Mouse (Mus musculus) liver, adult 2 months (tissue): ENCODE data around the gene Smpd2. TPM values are rescaled to one million over a fixed set of nuclear protein-coding genes. Genes with fewer than 3 reads are reported as not detected.

Experiments
- DNase-seq: peaks from one replicate; pipeline ENCODE4 v3.0.0-alpha.2; 2011; ENCODE audit warnings: low read depth, low spot score; ENCODE audit errors: extremely low read depth
- H3K27ac ChIP-seq: fragments of 200-500 bp; replicated peaks from 2 replicates; pipeline ENCODE4 v1.5.1; 2012; ENCODE audit warnings: low read depth, mild to moderate bottlenecking, control low read depth, inconsistent platforms, low read length; ENCODE audit not compliant: insufficient read depth
- H3K27me3 ChIP-seq: fragments of 200-500 bp; 2 replicates; pipeline ENCODE4 v1.6.1; 2012; ENCODE audit warnings: mild to moderate bottlenecking, moderate library complexity, low read length, inconsistent platforms; ENCODE audit not compliant: control insufficient read depth, insufficient read depth
- H3K36me3 ChIP-seq: fragments of 200-500 bp; 2 replicates; pipeline ENCODE4 v1.6.1; 2012; ENCODE audit warnings: low read length, inconsistent platforms; ENCODE audit not compliant: control insufficient read depth, insufficient read depth
- H3K4me1 ChIP-seq: fragments of 200-500 bp; 2 replicates; pipeline ENCODE4 v1.6.1; 2011; ENCODE audit warnings: low read length; ENCODE audit not compliant: control insufficient read depth, insufficient read depth
- H3K4me3 ChIP-seq: fragments of 200-500 bp; 2 replicates; pipeline ENCODE4 v1.5.1; 2011; ENCODE audit warnings: low read depth, mild to moderate bottlenecking, control low read depth, low read length, moderate library complexity; ENCODE audit not compliant: insufficient read depth
- H3K79me2 ChIP-seq: fragments of 200-500 bp; 2 replicates; pipeline ENCODE4 v1.6.1; 2012; ENCODE audit warnings: inconsistent platforms, mild to moderate bottlenecking, low read length, moderate library complexity; ENCODE audit not compliant: control insufficient read depth, insufficient read depth
- H3K9ac ChIP-seq: fragments of 200-500 bp; 2 replicates; pipeline ENCODE4 v1.6.1; 2012; ENCODE audit warnings: low read depth, mild to moderate bottlenecking, control low read depth, inconsistent platforms, low read length
- CTCF ChIP-seq: fragments of 200-500 bp; IDR thresholded peaks from 2 replicates; pipeline ENCODE4 v1.5.1; 2011; ENCODE audit warnings: low read depth, low read length, control low read depth
- POLR2A ChIP-seq: fragments of 200-500 bp; IDR thresholded peaks from 2 replicates; pipeline ENCODE4 v1.6.1; 2011; ENCODE audit warnings: low read length, control low read depth; ENCODE audit not compliant: insufficient read depth; ENCODE audit errors: extremely low read depth
- WGBS: fragments of 180-500 bp; shearing (Covaris S2); methylation state at CpG from one replicate; pipeline ENCODE4 v1.1.7; 2018; 5-methylcytosine and 5-hydroxymethylcytosine counted together
- polyA plus RNA-seq: library from polyadenylated mRNA; depleted of rRNA; stranded (reverse); fragments of >200 nt; gene quantifications from 2 replicates; pipeline ENCODE4 v1.2.3, GENCODE M21; 2012
- total RNA-seq: library from RNA; depleted of rRNA; stranded (reverse); fragments of >200 nt; gene quantifications from 2 replicates; pipeline ENCODE4 v1.2.3, GENCODE M21; 2014

Smpd2 gene
- total and polyA plus RNA-seq, 2 experiments: 30.8 to 47.6 TPM

DNA sequence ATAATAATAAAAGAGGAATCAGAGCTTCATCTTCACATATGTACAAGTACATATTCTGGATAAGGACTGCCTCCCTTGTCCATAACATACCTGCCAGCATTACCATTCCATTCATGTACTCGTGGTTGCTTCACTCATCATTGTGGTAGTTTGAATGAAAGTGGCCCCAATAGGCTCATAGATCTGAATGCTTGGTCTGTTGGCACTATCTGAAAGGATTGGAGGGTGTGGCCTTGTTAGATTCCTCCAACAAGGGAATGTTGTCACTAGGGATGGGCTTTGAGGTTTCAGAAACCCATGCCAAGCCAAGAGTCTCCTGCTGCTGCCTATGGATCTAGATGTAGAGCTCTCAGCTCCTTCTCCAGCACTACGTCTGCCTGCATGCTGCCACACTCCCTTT lies 45.8 kb upstream of the Smpd2 start:
- peaks cover 4% of the 10 kb centered on the region; the same call in 1 of the 2 replicates for H3K4me1 ChIP-seq
- no peaks in the 10 kb centered on the region; the same call in 1 of the 2 replicates for H3K79me2 ChIP-seq
- H3K4me3 ChIP-seq: no peak overlapping the region
- no peak for TF ChIP-seq CTCF
- TF ChIP-seq POLR2A: no peak
- 94% methylated on average over 2 of the region's 2 CpGs for WGBS
- DNase-seq: no peak
- no peak overlapping the region for H3K9ac ChIP-seq
- no peaks in the 10 kb centered on the region for H3K27me3 ChIP-seq
- H3K27ac ChIP-seq: no peak overlapping the region
- peaks cover 28% of the 10 kb centered on the region for H3K36me3 ChIP-seq

DNA sequence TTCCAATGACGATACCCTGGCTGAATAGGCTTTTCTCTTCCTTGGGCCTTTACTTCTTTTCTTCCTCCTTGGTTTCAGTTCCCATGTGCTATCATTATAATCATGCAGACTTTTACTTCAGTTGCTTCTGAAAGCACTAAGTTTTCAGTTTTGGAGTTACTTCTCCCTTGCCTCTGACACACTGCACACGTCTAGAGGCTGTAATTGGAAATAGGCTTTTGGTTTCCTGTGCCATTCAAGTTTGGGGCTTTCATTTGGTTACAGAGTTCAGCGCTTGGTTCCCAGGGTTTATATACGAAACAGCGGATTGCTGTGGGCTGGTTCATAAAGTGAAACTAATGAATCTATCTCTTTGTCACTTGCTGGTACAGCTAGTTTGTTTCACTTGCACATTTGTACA lies 39.8 kb upstream of the Smpd2 start:
- TF ChIP-seq POLR2A (no peak), CTCF (no peak)
- H3K9ac ChIP-seq: no peak overlapping the region
- H3K27me3 ChIP-seq: no peaks in the 10 kb centered on the region
- H3K4me3 ChIP-seq: no peak overlapping the region
- H3K36me3 ChIP-seq: peaks cover 63% of the 10 kb centered on the region
- H3K79me2 ChIP-seq: peaks cover 3% of the 10 kb centered on the region
- WGBS: 90% methylated on average over 5 of the region's 5 CpGs
- no peak for DNase-seq
- peaks cover 4% of the 10 kb centered on the region; the same call in 1 of the 2 replicates for H3K4me1 ChIP-seq
- no peak overlapping the region for H3K27ac ChIP-seq

DNA sequence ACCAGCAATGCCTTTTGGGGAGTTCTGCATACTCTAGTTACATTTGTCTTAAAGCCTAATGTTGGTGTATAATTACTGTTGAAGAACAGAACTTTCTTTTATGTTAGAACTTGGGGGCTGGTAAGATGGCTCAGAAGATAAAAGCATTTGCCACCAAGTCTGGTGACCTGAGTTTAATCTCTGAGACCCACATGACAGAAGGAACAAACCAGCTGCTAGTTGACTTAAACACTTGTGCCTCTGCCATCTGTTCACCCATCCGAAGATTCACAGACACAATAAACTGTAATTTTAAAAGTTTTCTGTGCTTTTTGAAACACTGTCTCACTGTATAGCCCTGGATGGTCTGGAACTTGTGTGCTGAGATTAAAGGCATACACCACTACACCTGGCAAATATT lies 35.5 kb upstream of the Smpd2 start:
- Histone ChIP-seq H3K27me3 (no peaks in the 10 kb centered on the region), H3K27ac (no peak overlapping the region), H3K36me3 (peaks cover 53% of the 10 kb centered on the region), H3K79me2 (peaks cover 22% of the 10 kb centered on the region), H3K9ac (no peak overlapping the region), H3K4me3 (no peak overlapping the region), H3K4me1 (peaks cover 11% of the 10 kb centered on the region)
- DNase-seq: no peak
- no peak for TF ChIP-seq CTCF
- no peak for TF ChIP-seq POLR2A
- WGBS: 81% methylated on average over 1 of the region's 1 CpGs

DNA sequence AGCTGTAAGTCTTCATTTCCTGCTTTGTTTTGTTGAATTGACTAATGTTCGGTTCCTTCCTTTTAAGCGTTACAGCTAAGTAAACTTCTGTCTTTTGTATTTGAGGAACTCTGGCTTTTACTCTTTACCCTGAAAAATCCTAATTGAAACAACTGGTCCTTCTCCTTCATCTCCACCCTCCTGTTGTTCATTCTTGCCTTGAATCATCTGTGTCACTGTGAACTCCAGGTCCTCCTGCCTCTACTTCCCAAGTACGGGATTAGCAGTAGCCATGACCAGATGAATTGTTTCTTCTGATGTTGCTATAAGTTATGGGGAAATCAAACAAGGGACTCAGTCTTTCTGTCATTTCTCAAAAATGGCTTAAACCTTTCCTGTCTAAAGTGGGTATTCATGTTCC lies 33.2 kb upstream of the Smpd2 start:
- Histone ChIP-seq H3K4me3 (no peak overlapping the region), H3K4me1 (peaks cover 11% of the 10 kb centered on the region), H3K27me3 (no peaks in the 10 kb centered on the region), H3K79me2 (peaks cover 32% of the 10 kb centered on the region), H3K9ac (no peak overlapping the region), H3K27ac (no peak overlapping the region), H3K36me3 (peaks cover 34% of the 10 kb centered on the region)
- WGBS: 68% methylated on average over 3 of the region's 3 CpGs
- DNase-seq: peak; percentile 39
- TF ChIP-seq CTCF: no peak
- no peak for TF ChIP-seq POLR2A

DNA sequence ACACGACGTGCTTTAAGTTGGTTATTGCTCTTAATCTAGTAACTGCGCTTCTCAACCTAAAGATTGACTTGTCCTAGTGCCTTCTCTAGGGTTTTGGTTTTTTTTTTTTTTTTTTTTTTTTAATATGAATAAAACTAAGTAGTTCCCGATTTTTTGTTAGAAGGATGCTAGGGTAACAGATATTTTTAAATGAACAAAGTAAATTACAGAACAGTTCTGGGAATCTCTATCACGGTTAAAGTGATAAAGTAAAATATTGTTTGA lies 30.2 kb upstream of the Smpd2 start:
- no peak for TF ChIP-seq POLR2A
- TF ChIP-seq CTCF: no peak
- WGBS: under 1% methylated on average over 5 of the region's 5 CpGs

DNA sequence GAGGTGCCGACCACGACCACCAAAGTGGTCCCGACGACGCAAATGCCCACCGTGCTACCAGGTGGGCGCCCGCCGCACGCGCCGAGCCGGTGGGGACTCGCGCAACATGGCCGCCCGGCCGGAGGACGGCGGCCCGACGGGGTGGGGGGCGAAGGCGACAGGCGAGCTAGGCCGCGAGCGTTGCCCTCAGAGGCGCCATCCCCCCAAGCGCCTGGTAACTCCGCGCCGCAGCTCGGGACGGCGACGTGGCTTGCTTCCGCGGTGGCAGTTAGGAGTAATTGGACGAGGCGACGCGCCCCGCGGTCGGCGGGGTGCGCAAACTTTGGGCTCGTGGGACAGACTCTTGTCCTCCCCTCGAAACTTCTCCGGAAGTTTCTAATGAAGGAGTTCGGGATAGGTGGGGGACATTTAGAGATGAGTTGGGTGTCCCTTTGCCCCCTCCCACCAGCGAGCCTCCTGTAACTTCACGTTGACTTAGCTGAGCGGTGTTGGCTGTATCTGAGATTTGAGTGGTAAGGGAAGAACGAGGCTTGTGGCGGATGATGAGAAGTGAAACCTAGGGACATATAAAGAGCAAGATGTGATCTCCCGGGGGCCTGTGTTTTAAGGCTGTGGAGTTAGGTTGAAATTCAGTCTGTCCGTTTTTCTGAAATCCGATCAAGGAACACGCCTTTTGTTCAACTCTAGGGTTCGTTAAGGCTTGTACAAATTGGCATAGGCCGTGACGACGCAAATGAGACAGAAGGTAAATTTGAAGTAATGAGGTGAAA lies 29.7 kb upstream of the Smpd2 start:
- Histone ChIP-seq H3K79me2 (peaks cover 29% of the 10 kb centered on the region; the same call in 1 of the 2 replicates), H3K9ac (peak overlapping the region; percentile 97), H3K4me3 (peak overlapping the region; percentile 85), H3K27ac (peak overlapping the region; percentile 84), H3K36me3 (peaks cover 13% of the 10 kb centered on the region), H3K27me3 (no peaks in the 10 kb centered on the region), H3K4me1 (peaks cover 11% of the 10 kb centered on the region)
- no peak for TF ChIP-seq CTCF
- no peak for TF ChIP-seq POLR2A
- DNase-seq: peak; percentile 61
- WGBS: under 1% methylated on average over 65 of the region's 65 CpGs

More for the DNA sequence above, 30.2 kb upstream of the Smpd2 start:
- H3K79me2 ChIP-seq: peaks cover 29% of the 10 kb centered on the region; the same call in 1 of the 2 replicates
- no peak for DNase-seq
- peak overlapping the region; percentile 97 for H3K9ac ChIP-seq
- H3K4me3 ChIP-seq: peak overlapping the region; percentile 85
- H3K27ac ChIP-seq: no peak overlapping the region; the same call in 1 of the 2 replicates
- peaks cover 11% of the 10 kb centered on the region for H3K4me1 ChIP-seq
- H3K36me3 ChIP-seq: peaks cover 16% of the 10 kb centered on the region
- no peaks in the 10 kb centered on the region for H3K27me3 ChIP-seq
